Mouse (Mus musculus) kidney, postnatal 0 days (tissue): ENCODE measurements at regions not wholly inside any gene's neighbourhood (a gene's known extent, or its start where the extent isn't known, plus 50 kb on each side); places are given as distances from the start of the nearest gene placed in this dataset.
A peak's percentile ranks its signal among the peaks of the same experiment; 100 is the strongest.

Experiments used
- ATAC-seq: fragments of 200-750 bp; cut with Nextera tagmentation; replicated peaks from 2 replicates; pipeline ENCODE4 v1.8.0; 2017; ENCODE audit warnings: low read depth, moderate number of reproducible peaks, moderate TSS enrichment, moderate library complexity; ENCODE audit not compliant: low FRiP score
- DNase-seq: peaks from one replicate; pipeline ENCODE4 v3.0.0-alpha.2; 2016; ENCODE audit warnings: low spot score
- H3K27ac ChIP-seq: fragments of 300-500 bp; sonication (generic); 2 replicates; pipeline ENCODE4 v1.5.1; 2014; ENCODE audit warnings: mild to moderate bottlenecking
- H3K27me3 ChIP-seq: fragments of 300-500 bp; sonication (generic); 2 replicates; pipeline ENCODE4 v1.6.1; 2014; ENCODE audit warnings: low read length, mixed read lengths; ENCODE audit not compliant: insufficient read depth
- H3K36me3 ChIP-seq: fragments of 300-500 bp; sonication (generic); 2 replicates; pipeline ENCODE4 v1.6.1; 2014; ENCODE audit warnings: low read length, mixed read lengths; ENCODE audit not compliant: insufficient read depth
- H3K4me1 ChIP-seq: fragments of 300-500 bp; sonication (generic); replicated peaks from 2 replicates; pipeline ENCODE4 v1.6.1; 2014; ENCODE audit warnings: antibody characterized with exemption, low read length, mixed read lengths; ENCODE audit not compliant: insufficient read depth
- H3K4me2 ChIP-seq: fragments of 300-500 bp; sonication (generic); 2 replicates; pipeline ENCODE4 v1.6.1; 2014; ENCODE audit warnings: mild to moderate bottlenecking, low read length, moderate library complexity, mixed read lengths
- H3K4me3 ChIP-seq: fragments of 300-500 bp; sonication (generic); replicated peaks from 2 replicates; pipeline ENCODE4 v1.5.1; 2014; ENCODE audit warnings: low read depth, low read length
- H3K9ac ChIP-seq: fragments of 300-500 bp; sonication (generic); 2 replicates; pipeline ENCODE4 v1.6.1; 2014; ENCODE audit warnings: low read depth, low read length
- H3K9me3 ChIP-seq: fragments of 300-500 bp; sonication (generic); replicated peaks from 2 replicates; pipeline ENCODE4 v1.6.1; 2016; ENCODE audit warnings: low read length, inconsistent platforms, mixed read lengths
- CTCF ChIP-seq: IDR thresholded peaks from 2 replicates; pipeline ENCODE4 v1.5.1; 2016; ENCODE audit warnings: antibody characterized with exemption, low read depth, mild to moderate bottlenecking, moderate library complexity
- WGBS: fragments of 180-500 bp; shearing (Covaris S2); extraction: QIAGEN DNeasy Blood & Tissue Kit; methylation state at CpG from one replicate; pipeline ENCODE4 v1.1.7; 2014; 5-methylcytosine and 5-hydroxymethylcytosine counted together

GRCm38 (mm10) chr1:79522394-79522793 lies 82.5 kb upstream of the Scg2 start:
- 24% methylated on average over 3 of the region's 3 CpGs for WGBS
- H3K27me3 ChIP-seq, result no peaks in the 10 kb centered on the region
- no peak overlapping the region for H3K27ac ChIP-seq
- no peaks in the 10 kb centered on the region for H3K9me3 ChIP-seq
- DNase-seq, result peak; percentile 17
- no peak overlapping the region for H3K4me2 ChIP-seq
- ATAC-seq, result no peak
- H3K9ac ChIP-seq, result no peak overlapping the region
- no peak for TF ChIP-seq CTCF
- H3K4me3 ChIP-seq, result no peak overlapping the region
- no peaks in the 10 kb centered on the region for H3K36me3 ChIP-seq
- no peaks in the 10 kb centered on the region for H3K4me1 ChIP-seq

- H3K9me3 ChIP-seq, result no peaks in the 10 kb centered on the region
- no peaks in the 10 kb centered on the region for H3K27me3 ChIP-seq
- DNase-seq (no peak), ATAC-seq (no peak)
- no peaks in the 10 kb centered on the region for H3K4me1 ChIP-seq
- no peak overlapping the region for H3K4me2 ChIP-seq
- H3K4me3 ChIP-seq, result no peak overlapping the region
- 89% methylated on average over 2 of the region's 2 CpGs for WGBS
- TF ChIP-seq CTCF, result no peak
- H3K27ac ChIP-seq, result no peak overlapping the region
- H3K36me3 ChIP-seq, result no peaks in the 10 kb centered on the region
- no peak overlapping the region for H3K9ac ChIP-seq
These were observed 65.8 kb upstream of the Scg2 start for GRCm38 (mm10) chr1:79505677-79506076.
